Mouse (Mus musculus) heart, postnatal 14 days (tissue): Measurements from ENCODE around the gene Siah3. TPM values are rescaled to one million over a fixed set of nuclear protein-coding genes. Genes with fewer than 3 reads are reported as not detected.

Experiments used
- DNase-seq, 2 experiments: peaks; one replicate each; pipeline ENCODE4 v3.0.0; 2021 to 2022
- intact Hi-C: fragments of 180-260 bp; cut with DNase I; formaldehyde crosslinking; loops from one replicate; pipeline ENCODE4 v1.15.1; 2025
- total RNA-seq, 2 experiments: library from RNA; stranded (reverse); gene quantifications; 2 replicates each; pipeline ENCODE4 v1.2.3; 2021

The Siah3 gene
- total RNA-seq, 2 experiments from 2014 or later = 0.05 TPM; not detected in 1

GRCm38 (mm10) chr14:75461770-75462169, 6.0 kb downstream of the Siah3 start:
- intact Hi-C loops = no loop called here
- DNase-seq = no peak

GRCm38 (mm10) chr14:75463171-75463570, 7.4 kb downstream of the Siah3 start:
- intact Hi-C loops = no loop called here
- DNase-seq = no peak

- DNase-seq = no peak
- intact Hi-C loops = no loop called here
Measured at GRCm38 (mm10) chr14:75468941-75469340, 13.2 kb downstream of the Siah3 start.

- intact Hi-C loops = no loop called here
- DNase-seq = peak in 1 of 2 experiments; percentile 19
Measured at GRCm38 (mm10) chr14:75473061-75473930, 17.5 kb downstream of the Siah3 start.

- no peak for DNase-seq
- intact Hi-C loops = no loop called here
Measured at GRCm38 (mm10) chr14:75475887-75476286, 20.1 kb downstream of the Siah3 start.

GRCm38 (mm10) chr14:75482231-75483175, 26.7 kb downstream of the Siah3 start:
- DNase-seq = no peak
- intact Hi-C loops = no loop called here

GRCm38 (mm10) chr14:75483176-75483546, 27.4 kb downstream of the Siah3 start:
- intact Hi-C loops = no loop called here
- no peak for DNase-seq

GRCm38 (mm10) chr14:75487932-75488331, 32.1 kb downstream of the Siah3 start:
- DNase-seq = no peak
- intact Hi-C loops = no loop called here

- intact Hi-C loops = no loop called here
- DNase-seq = no peak
Measured at GRCm38 (mm10) chr14:75493555-75494194, 37.9 kb downstream of the Siah3 start.

- intact Hi-C loops = no loop called here
- no peak for DNase-seq
Measured at GRCm38 (mm10) chr14:75494926-75495325, 39.1 kb downstream of the Siah3 start.

- DNase-seq = no peak
- intact Hi-C loops = no loop called here
Measured at GRCm38 (mm10) chr14:75501501-75501990, 45.8 kb downstream of the Siah3 start.

GRCm38 (mm10) chr14:75502446-75502845, 46.7 kb downstream of the Siah3 start:
- DNase-seq = peak; percentile 45 to 68
- intact Hi-C loops = no loop called here

GRCm38 (mm10) chr14:75504255-75504654, 48.5 kb downstream of the Siah3 start:
- DNase-seq = no peak
- intact Hi-C loops = no loop called here

- no peak for DNase-seq
- intact Hi-C loops = no loop called here
Measured at GRCm38 (mm10) chr14:75505126-75505840, 49.5 kb downstream of the Siah3 start.

GRCm38 (mm10) chr14:75506246-75506645, 50.5 kb downstream of the Siah3 start:
- intact Hi-C loops = no loop called here
- DNase-seq = no peak

GRCm38 (mm10) chr14:75510125-75510524, 54.3 kb downstream of the Siah3 start:
- intact Hi-C loops = no loop called here
- no peak for DNase-seq

- no peak for DNase-seq
- intact Hi-C loops = no loop called here
Measured at GRCm38 (mm10) chr14:75512946-75513345, 57.2 kb downstream of the Siah3 start.

- intact Hi-C loops = no loop called here
- no peak for DNase-seq
Measured at GRCm38 (mm10) chr14:75516161-75516560, 60.4 kb downstream of the Siah3 start.

- intact Hi-C loops = no loop called here
- no peak for DNase-seq
Measured at GRCm38 (mm10) chr14:75516917-75517595, 61.3 kb downstream of the Siah3 start.
